Mouse (Mus musculus): ENCODE results near the gene Actl10. TPM values are rescaled to one million over a fixed set of nuclear protein-coding genes. Genes with fewer than 3 reads are reported as not detected.

Actl10 gene
- total and polyA plus RNA-seq, 3 experiments: 0.35 to 0.79 TPM; not detected in 1

- Histone ChIP-seq H3K79me2 (ENCODE audit: control insufficient read depth, insufficient read depth, low read length, poor library complexity) (peaks cover 25% of the 10 kb centered on the region), H3K9ac (ENCODE audit: control insufficient read depth, low read depth, low read length, poor library complexity, severe bottlenecking) (no peak overlapping the region), H3K36me3 (ENCODE audit: control insufficient read depth in 1 of 2, insufficient read depth in 2 of 2, low read length in 2 of 2) (peaks cover 6 to 13% of the 10 kb centered on the region in 2 experiments), H3K27me3 (ENCODE audit: control insufficient read depth in 1 of 2, insufficient read depth in 2 of 2, low read length in 2 of 2) (no peaks in the 10 kb centered on the region), H3K27ac (ENCODE audit: control insufficient read depth, low read depth, low read length) (no peak overlapping the region), H3K9me3 (replicated peaks; ENCODE audit: insufficient read depth, low read length) (no peaks in the 10 kb centered on the region), H3K4me3 (ENCODE audit: control insufficient read depth in 1 of 2, insufficient read depth in 1 of 2, low read depth in 2 of 2, low read length in 2 of 2) (no peak overlapping the region), H3K4me1 (ENCODE audit: control insufficient read depth in 1 of 2, insufficient read depth in 2 of 2, low read length in 2 of 2) (peaks cover 0 to 12% of the 10 kb centered on the region in 2 experiments; a peak in 3 of 4 replicates)
- TF ChIP-seq MAZ (IDR thresholded peaks at IDR 0.05; ENCODE audit: low read depth, low read length) (no peak), POLR2AphosphoS5 (IDR thresholded peaks at IDR 0.05; ENCODE audit: borderline replicate concordance, low read depth, low read length) (no peak), MAX (IDR thresholded peaks at IDR 0.05; ENCODE audit: low read length) (no peak), MYB (IDR thresholded peaks at IDR 0.05; ENCODE audit: low read depth, low read length) (no peak), TBP (IDR thresholded peaks at IDR 0.05; ENCODE audit: low read depth, low read length) (no peak), JUND (IDR thresholded peaks at IDR 0.05; ENCODE audit: low read depth, low read length) (no peak), MXI1 (IDR thresholded peaks at IDR 0.05; ENCODE audit: low read depth, low read length) (no peak), RAD21 (IDR thresholded peaks at IDR 0.05; ENCODE audit: low read depth, low read length) (no peak), TCF12 (IDR thresholded peaks at IDR 0.05; ENCODE audit: low read depth, low read length) (no peak), E2F4 (IDR thresholded peaks at IDR 0.05; ENCODE audit: borderline replicate concordance, low read depth, low read length) (no peak), GATA1 (IDR thresholded peaks at IDR 0.05; ENCODE audit: low read depth, low read length) (no peak), TAL1 (IDR thresholded peaks at IDR 0.05; ENCODE audit: low read length) (no peak), ZC3H11A (IDR thresholded peaks at IDR 0.05; ENCODE audit: low read depth, low read length) (no peak), SIN3A (IDR thresholded peaks at IDR 0.05; ENCODE audit: low read length) (no peak), EP300 (IDR thresholded peaks at IDR 0.05; ENCODE audit: low read depth in 1 of 2, low read length in 2 of 2) (no peak)
- no peak for DNase-seq (ENCODE audit: low read depth, low spot score)
Observed at GRCm38 (mm10) chr2:154563612-154564170, 12.1 kb downstream of the Actl10 start.

DNA sequence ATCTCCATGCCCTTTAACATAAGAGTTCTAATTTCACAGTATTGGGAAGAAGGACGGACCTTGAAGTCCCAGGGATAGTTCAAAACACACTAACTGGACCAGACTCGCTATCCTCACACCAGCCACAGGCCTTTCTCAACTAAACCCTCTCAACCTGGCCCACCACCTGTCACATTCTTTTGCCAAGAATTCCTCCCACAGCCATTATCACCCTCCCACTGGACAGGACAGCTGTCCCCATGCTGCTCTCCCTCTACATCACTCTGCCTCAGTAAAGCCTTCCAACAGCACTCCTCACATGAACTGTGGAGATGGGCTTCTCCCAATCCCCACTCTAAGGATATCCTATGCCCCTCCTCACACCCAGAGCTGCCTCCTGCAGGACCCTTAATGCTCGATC is 14.0 kb downstream of the Actl10 start:
- Histone ChIP-seq H3K36me3 (ENCODE audit: control insufficient read depth in 1 of 2, insufficient read depth in 2 of 2, low read length in 2 of 2) (peaks cover 6 to 13% of the 10 kb centered on the region in 2 experiments), H3K27ac (ENCODE audit: control insufficient read depth, low read depth, low read length) (no peak overlapping the region), H3K27me3 (ENCODE audit: control insufficient read depth in 1 of 2, insufficient read depth in 2 of 2, low read length in 2 of 2) (no peaks in the 10 kb centered on the region), H3K4me3 (ENCODE audit: control insufficient read depth in 1 of 2, insufficient read depth in 1 of 2, low read depth in 2 of 2, low read length in 2 of 2) (no peak overlapping the region), H3K79me2 (ENCODE audit: control insufficient read depth, insufficient read depth, low read length, poor library complexity) (peaks cover 32% of the 10 kb centered on the region), H3K4me1 (ENCODE audit: control insufficient read depth in 1 of 2, insufficient read depth in 2 of 2, low read length in 2 of 2) (peaks cover 0 to 14% of the 10 kb centered on the region in 2 experiments; a peak in 3 of 4 replicates), H3K9ac (ENCODE audit: control insufficient read depth, low read depth, low read length, poor library complexity, severe bottlenecking) (no peak overlapping the region), H3K9me3 (replicated peaks; ENCODE audit: insufficient read depth, low read length) (no peaks in the 10 kb centered on the region)
- TF ChIP-seq JUND (IDR thresholded peaks at IDR 0.05; ENCODE audit: low read depth, low read length) (no peak), SIN3A (IDR thresholded peaks at IDR 0.05; ENCODE audit: low read length) (no peak), MAZ (IDR thresholded peaks at IDR 0.05; ENCODE audit: low read depth, low read length) (no peak), ZMIZ1 (IDR thresholded peaks at IDR 0.05; ENCODE audit: low read depth, low read length) (no peak), MAFK (IDR thresholded peaks at IDR 0.05; ENCODE audit: borderline replicate concordance, low read depth, low read length) (no peak), USF1 (IDR thresholded peaks at IDR 0.05; ENCODE audit: low read depth, low read length) (no peak), CTCF (IDR thresholded peaks at IDR 0.05 in 2 of 3, conservative IDR thresholded peaks at IDR 0.05 in 1 of 3; ENCODE audit: control insufficient read depth in 1 of 3, insufficient read depth in 1 of 3, low read depth in 2 of 3, low read length in 3 of 3, poor library complexity in 1 of 3, severe bottlenecking in 1 of 3) (no peak), MXI1 (IDR thresholded peaks at IDR 0.05; ENCODE audit: low read depth, low read length) (no peak), POLR2AphosphoS2 (IDR thresholded peaks at IDR 0.05; ENCODE audit: low read length) (no peak), NELFE (IDR thresholded peaks at IDR 0.05; ENCODE audit: low read depth, low read length) (no peak), TBP (IDR thresholded peaks at IDR 0.05; ENCODE audit: low read depth, low read length) (no peak), BHLHE40 (IDR thresholded peaks at IDR 0.05; ENCODE audit: borderline replicate concordance, low read depth, low read length) (no peak), GATA1 (IDR thresholded peaks at IDR 0.05; ENCODE audit: low read depth, low read length) (no peak), E2F4 (IDR thresholded peaks at IDR 0.05; ENCODE audit: borderline replicate concordance, low read depth, low read length) (no peak), RCOR1 (IDR thresholded peaks at IDR 0.05; ENCODE audit: low read depth, low read length) (no peak), MYC (IDR thresholded peaks at IDR 0.05; ENCODE audit: low read depth, low read length) (no peak)
- no peak for DNase-seq (ENCODE audit: low read depth, low spot score)

All from MEL (cell line).